Mouse (Mus musculus): ENCODE measurements around the gene Lst1. TPM values are rescaled to one million over a fixed set of nuclear protein-coding genes. Genes with fewer than 3 reads are reported as not detected.

The Lst1 gene
- polyA plus RNA-seq, 1 experiment from 2014 or later, result 4.7 TPM

DNA sequence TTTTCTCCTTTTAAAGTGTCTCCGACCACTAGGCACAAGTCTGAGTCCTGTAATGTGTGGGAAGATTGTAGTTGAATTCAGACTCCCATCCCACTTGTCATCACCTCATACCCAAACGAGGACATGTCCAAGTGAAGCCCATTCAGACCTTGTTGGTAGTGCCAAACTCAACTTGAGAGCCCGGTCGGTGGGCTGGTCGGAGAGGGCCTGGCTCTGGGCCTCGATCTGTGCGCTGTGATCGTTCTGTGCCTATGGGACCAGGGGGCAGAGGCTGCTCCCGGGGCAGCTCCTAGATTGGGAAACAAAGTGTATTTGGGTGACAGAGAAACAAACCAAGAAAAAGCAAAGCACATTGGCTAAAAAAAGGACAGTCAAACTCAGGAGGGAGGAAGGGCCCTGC, 35.2 kb downstream of the Lst1 start:
- Histone ChIP-seq H3K27ac (ENCODE audit: low read length) (no peak overlapping the region), H3K4me3 (ENCODE audit: low read depth, low read length) (no peak overlapping the region), H3K27me3 (ENCODE audit: control insufficient read depth, insufficient read depth, low read depth, low read length) (no peaks in the 10 kb centered on the region), H3K36me3 (ENCODE audit: control insufficient read depth, insufficient read depth, low read length) (peaks cover 78% of the 10 kb centered on the region), H3K4me1 (ENCODE audit: control insufficient read depth, insufficient read depth, low read length) (no peaks in the 10 kb centered on the region), H3K4me2 (ENCODE audit: low read length) (no peak overlapping the region), H3K9ac (ENCODE audit: low read depth, low read length) (no peak overlapping the region), H3K9me3 (replicated peaks; ENCODE audit: control insufficient read depth, low read length, poor library complexity, severe bottlenecking) (no peaks in the 10 kb centered on the region)
- WGBS, result 91% methylated on average over 9 of the region's 9 CpGs
- ATAC-seq, result no peak

DNA sequence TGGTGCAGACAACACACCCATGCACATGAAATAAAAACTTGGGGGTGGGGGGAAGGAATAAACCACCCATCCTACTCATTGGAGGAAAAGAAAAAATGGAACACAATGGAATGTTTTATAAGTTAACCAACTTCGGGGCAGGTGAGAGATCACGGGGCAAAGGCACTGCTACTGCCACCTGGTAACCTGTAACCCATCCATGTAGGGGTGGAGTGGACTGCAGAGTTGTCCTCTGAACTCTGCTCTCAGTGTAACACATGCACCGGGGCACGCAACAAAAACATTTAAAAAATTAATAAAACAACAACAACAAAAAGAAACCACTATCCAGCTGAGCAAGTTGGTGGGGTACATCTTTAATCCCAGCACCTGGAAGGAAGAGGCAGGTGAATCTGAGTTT, 36.1 kb downstream of the Lst1 start:
- H3K9ac ChIP-seq (ENCODE audit: low read depth, low read length), result no peak overlapping the region
- no peak overlapping the region for H3K27ac ChIP-seq (ENCODE audit: low read length)
- H3K27me3 ChIP-seq (ENCODE audit: control insufficient read depth, insufficient read depth, low read depth, low read length), result no peaks in the 10 kb centered on the region
- H3K9me3 ChIP-seq (replicated peaks; ENCODE audit: control insufficient read depth, low read length, poor library complexity, severe bottlenecking), result no peaks in the 10 kb centered on the region
- no peak overlapping the region for H3K4me2 ChIP-seq (ENCODE audit: low read length)
- no peaks in the 10 kb centered on the region for H3K4me1 ChIP-seq (ENCODE audit: control insufficient read depth, insufficient read depth, low read length)
- 93% methylated on average over 4 of the region's 4 CpGs for WGBS
- ATAC-seq, result no peak
- no peak overlapping the region for H3K4me3 ChIP-seq (ENCODE audit: low read depth, low read length)
- peaks cover 74% of the 10 kb centered on the region for H3K36me3 ChIP-seq (ENCODE audit: control insufficient read depth, insufficient read depth, low read length)

GRCm38 (mm10) chr17:35147922-35148639, 40.2 kb downstream of the Lst1 start:
- no peak overlapping the region for H3K9ac ChIP-seq (ENCODE audit: low read depth, low read length)
- H3K27me3 ChIP-seq (ENCODE audit: control insufficient read depth, insufficient read depth, low read depth, low read length), result no peaks in the 10 kb centered on the region
- no peak for ATAC-seq
- no peak overlapping the region for H3K4me2 ChIP-seq (ENCODE audit: low read length)
- no peaks in the 10 kb centered on the region for H3K4me1 ChIP-seq (ENCODE audit: control insufficient read depth, insufficient read depth, low read length)
- H3K9me3 ChIP-seq (replicated peaks; ENCODE audit: control insufficient read depth, low read length, poor library complexity, severe bottlenecking), result no peaks in the 10 kb centered on the region
- WGBS, result 62% methylated on average over 5 of the region's 5 CpGs
- no peak overlapping the region for H3K27ac ChIP-seq (ENCODE audit: low read length)
- peaks cover 67% of the 10 kb centered on the region for H3K36me3 ChIP-seq (ENCODE audit: control insufficient read depth, insufficient read depth, low read length)
- no peak overlapping the region for H3K4me3 ChIP-seq (ENCODE audit: low read depth, low read length)

DNA sequence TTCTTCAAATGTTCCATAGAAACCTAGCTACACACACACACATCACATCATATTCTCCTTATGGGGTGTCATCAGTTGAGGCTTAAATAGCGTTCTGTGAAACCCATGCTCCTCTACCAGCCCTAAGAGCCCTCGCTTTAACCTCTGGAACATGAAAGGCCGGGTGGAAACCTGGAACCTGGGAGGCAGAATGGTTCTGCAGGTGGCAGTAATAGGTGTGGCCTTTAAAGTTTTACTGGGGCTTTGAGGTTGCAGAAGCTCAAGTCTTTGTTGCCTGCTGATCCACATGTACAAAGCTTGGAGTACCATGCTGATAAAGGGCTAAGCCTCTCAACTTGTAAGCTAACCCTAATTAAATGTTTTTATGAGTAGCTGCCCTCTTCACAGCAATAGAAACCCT, 40.9 kb downstream of the Lst1 start:
- no peaks in the 10 kb centered on the region for H3K27me3 ChIP-seq (ENCODE audit: control insufficient read depth, insufficient read depth, low read depth, low read length)
- no peaks in the 10 kb centered on the region for H3K4me1 ChIP-seq (ENCODE audit: control insufficient read depth, insufficient read depth, low read length)
- no peak overlapping the region for H3K27ac ChIP-seq (ENCODE audit: low read length)
- H3K4me2 ChIP-seq (ENCODE audit: low read length), result no peak overlapping the region
- no peak for ATAC-seq
- no peak overlapping the region for H3K9ac ChIP-seq (ENCODE audit: low read depth, low read length)
- no peak overlapping the region for H3K4me3 ChIP-seq (ENCODE audit: low read depth, low read length)
- H3K36me3 ChIP-seq (ENCODE audit: control insufficient read depth, insufficient read depth, low read length), result peaks cover 67% of the 10 kb centered on the region
- WGBS, result 53% methylated on average over 3 of the region's 3 CpGs
- H3K9me3 ChIP-seq (replicated peaks; ENCODE audit: control insufficient read depth, low read length, poor library complexity, severe bottlenecking), result no peaks in the 10 kb centered on the region

DNA sequence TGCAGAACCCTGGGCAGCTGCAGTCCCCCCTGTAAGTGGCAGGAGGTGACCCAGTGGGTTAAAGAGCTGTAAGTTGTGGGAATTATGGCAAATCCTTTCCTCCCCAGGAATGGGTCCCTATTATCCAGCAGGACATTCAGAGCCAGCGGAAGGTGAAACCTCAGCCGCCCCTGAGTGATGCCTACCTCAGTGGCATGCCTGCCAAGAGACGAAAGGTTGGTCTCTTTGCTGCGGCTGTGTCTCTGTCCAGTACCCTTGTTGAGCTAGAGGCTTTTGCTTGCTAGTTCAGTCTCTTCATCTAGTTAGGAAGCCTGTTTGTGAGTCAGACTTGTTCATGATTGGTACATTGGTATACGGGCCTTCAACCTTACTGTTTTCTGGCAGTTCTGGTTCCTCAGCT, 42.1 kb downstream of the Lst1 start:
- WGBS, result 90% methylated on average over 5 of the region's 5 CpGs
- H3K4me3 ChIP-seq (ENCODE audit: low read depth, low read length), result no peak overlapping the region
- ATAC-seq, result no peak
- no peaks in the 10 kb centered on the region for H3K9me3 ChIP-seq (replicated peaks; ENCODE audit: control insufficient read depth, low read length, poor library complexity, severe bottlenecking)
- no peak overlapping the region for H3K27ac ChIP-seq (ENCODE audit: low read length)
- peaks cover 75% of the 10 kb centered on the region for H3K36me3 ChIP-seq (ENCODE audit: control insufficient read depth, insufficient read depth, low read length)
- no peak overlapping the region for H3K4me2 ChIP-seq (ENCODE audit: low read length)
- no peak overlapping the region for H3K9ac ChIP-seq (ENCODE audit: low read depth, low read length)
- no peaks in the 10 kb centered on the region for H3K4me1 ChIP-seq (ENCODE audit: control insufficient read depth, insufficient read depth, low read length)
- no peaks in the 10 kb centered on the region for H3K27me3 ChIP-seq (ENCODE audit: control insufficient read depth, insufficient read depth, low read depth, low read length)

GRCm38 (mm10) chr17:35141971-35142370, 46.3 kb downstream of the Lst1 start:
- Histone ChIP-seq H3K4me2 (ENCODE audit: low read length) (no peak overlapping the region), H3K9ac (ENCODE audit: low read depth, low read length) (no peak overlapping the region), H3K4me1 (ENCODE audit: control insufficient read depth, insufficient read depth, low read length) (peaks cover 15% of the 10 kb centered on the region), H3K27ac (ENCODE audit: low read length) (no peak overlapping the region), H3K36me3 (ENCODE audit: control insufficient read depth, insufficient read depth, low read length) (peaks cover 67% of the 10 kb centered on the region), H3K4me3 (ENCODE audit: low read depth, low read length) (no peak overlapping the region), H3K9me3 (replicated peaks; ENCODE audit: control insufficient read depth, low read length, poor library complexity, severe bottlenecking) (no peaks in the 10 kb centered on the region), H3K27me3 (ENCODE audit: control insufficient read depth, insufficient read depth, low read depth, low read length) (no peaks in the 10 kb centered on the region)
- 88% methylated on average over 6 of the region's 6 CpGs for WGBS
- ATAC-seq, result no peak

DNA sequence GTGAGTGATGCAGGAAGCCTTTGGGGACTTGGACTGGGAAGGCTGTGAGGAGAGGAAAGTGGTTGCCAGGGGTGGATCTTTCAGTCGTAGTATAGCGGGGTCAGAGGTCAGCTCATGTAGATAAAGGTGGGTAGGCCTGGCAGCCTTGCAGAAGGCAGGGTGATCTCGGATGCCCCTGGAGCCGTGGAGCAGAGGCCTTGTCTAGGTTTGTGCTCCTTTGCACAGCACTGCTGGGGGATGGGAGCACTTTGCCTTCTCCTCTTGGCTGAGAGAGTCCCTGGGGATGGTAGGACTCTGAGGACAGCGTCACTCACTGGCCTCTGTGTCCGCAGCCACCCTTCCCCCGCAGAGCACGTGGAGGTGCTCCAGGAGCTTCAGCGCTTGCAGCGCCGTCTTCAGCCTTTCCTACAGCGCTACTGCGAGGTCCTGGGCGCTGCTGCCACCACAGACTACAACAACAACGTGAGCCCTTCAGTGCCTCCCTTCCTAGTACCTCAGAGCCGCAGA, 47.7 kb downstream of the Lst1 start:
- Histone ChIP-seq H3K36me3 (ENCODE audit: control insufficient read depth, insufficient read depth, low read length) (peaks cover 59% of the 10 kb centered on the region), H3K4me3 (ENCODE audit: low read depth, low read length) (no peak overlapping the region), H3K9ac (ENCODE audit: low read depth, low read length) (no peak overlapping the region), H3K27me3 (ENCODE audit: control insufficient read depth, insufficient read depth, low read depth, low read length) (no peaks in the 10 kb centered on the region), H3K4me1 (ENCODE audit: control insufficient read depth, insufficient read depth, low read length) (peaks cover 24% of the 10 kb centered on the region), H3K9me3 (replicated peaks; ENCODE audit: control insufficient read depth, low read length, poor library complexity, severe bottlenecking) (no peaks in the 10 kb centered on the region), H3K4me2 (ENCODE audit: low read length) (no peak overlapping the region), H3K27ac (ENCODE audit: low read length) (no peak overlapping the region)
- ATAC-seq, result no peak
- WGBS, result 87% methylated on average over 16 of the region's 16 CpGs

- Histone ChIP-seq H3K4me3 (ENCODE audit: low read depth, low read length) (no peak overlapping the region), H3K9me3 (replicated peaks; ENCODE audit: control insufficient read depth, low read length, poor library complexity, severe bottlenecking) (no peaks in the 10 kb centered on the region), H3K36me3 (ENCODE audit: control insufficient read depth, insufficient read depth, low read length) (peaks cover 48% of the 10 kb centered on the region), H3K27ac (ENCODE audit: low read length) (no peak overlapping the region), H3K27me3 (ENCODE audit: control insufficient read depth, insufficient read depth, low read depth, low read length) (no peaks in the 10 kb centered on the region), H3K4me1 (ENCODE audit: control insufficient read depth, insufficient read depth, low read length) (peaks cover 24% of the 10 kb centered on the region), H3K4me2 (ENCODE audit: low read length) (no peak overlapping the region), H3K9ac (ENCODE audit: low read depth, low read length) (no peak overlapping the region)
- 97% methylated on average over 3 of the region's 3 CpGs for WGBS
- ATAC-seq, result no peak
Observed at GRCm38 (mm10) chr17:35139269-35139668, 49.0 kb downstream of the Lst1 start.

DNA sequence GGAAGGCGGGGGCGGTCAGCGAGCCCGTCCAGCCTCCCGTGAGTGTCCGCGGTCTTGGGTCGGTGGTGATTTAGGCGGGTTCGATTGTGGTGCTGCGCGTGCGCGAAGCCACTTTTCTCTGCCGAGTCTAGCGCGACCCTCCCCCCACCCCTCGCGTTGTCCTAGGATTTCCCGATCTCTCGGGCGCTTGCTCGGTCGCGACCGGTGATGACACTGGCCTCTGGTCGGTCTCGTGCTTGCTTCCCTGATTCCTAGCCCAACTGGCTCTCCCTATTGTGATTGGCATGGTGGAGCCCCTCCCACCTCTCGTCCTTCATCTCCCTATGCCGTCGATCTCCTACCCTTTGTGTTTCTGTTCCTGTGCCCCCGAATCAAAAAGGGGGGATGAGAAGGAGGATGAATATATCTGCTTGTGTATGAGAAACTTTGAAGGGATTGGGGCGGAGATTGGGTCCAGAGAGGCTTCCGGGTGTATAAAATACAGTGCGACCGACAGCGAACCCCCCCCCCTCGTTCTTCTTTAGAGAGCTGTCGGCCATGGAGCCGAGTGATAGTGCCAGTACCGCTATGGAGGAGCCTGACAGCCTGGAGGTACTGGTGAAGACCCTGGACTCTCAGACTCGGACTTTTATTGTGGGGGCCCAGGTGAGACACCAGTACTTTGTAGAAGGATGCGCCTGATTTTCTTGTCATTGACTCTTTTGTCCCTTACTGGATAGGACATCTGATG, 52.5 kb downstream of the Lst1 start:
- under 1% methylated on average over 43 of the region's 43 CpGs for WGBS
- Histone ChIP-seq H3K27me3 (ENCODE audit: control insufficient read depth, insufficient read depth, low read depth, low read length) (no peaks in the 10 kb centered on the region), H3K27ac (ENCODE audit: low read length) (peak overlapping the region; percentile 95), H3K36me3 (ENCODE audit: control insufficient read depth, insufficient read depth, low read length) (peaks cover 14% of the 10 kb centered on the region), H3K4me3 (ENCODE audit: low read depth, low read length) (peak overlapping the region; percentile 79), H3K9ac (ENCODE audit: low read depth, low read length) (peak overlapping the region; percentile 84), H3K9me3 (replicated peaks; ENCODE audit: control insufficient read depth, low read length, poor library complexity, severe bottlenecking) (no peaks in the 10 kb centered on the region), H3K4me1 (ENCODE audit: control insufficient read depth, insufficient read depth, low read length) (peaks cover 26% of the 10 kb centered on the region), H3K4me2 (ENCODE audit: low read length) (peak overlapping the region; percentile 96)
- peak; percentile 68 for ATAC-seq

Data from midbrain, embryonic 16.5 days (tissue).